Mouse (Mus musculus) kidney, adult 2 months (tissue): Measurements from ENCODE around the gene 1810055G02Rik.

Source experiments
- CTCF ChIP-seq: fragments of 200-500 bp; conservative IDR thresholded peaks from 2 replicates; pipeline ENCODE4 v1.5.1; 2011; ENCODE audit warnings: low read depth, mild to moderate bottlenecking, control low read depth, low read length, moderate library complexity, mixed read lengths; ENCODE audit not compliant: insufficient read depth, insufficient read length
- POLR2A ChIP-seq: fragments of 200-500 bp; IDR thresholded peaks from one replicate; pipeline ENCODE4 v1.6.1; 2011; ENCODE audit warnings: low read depth, low read length, control low read depth

- peak; percentile 65 for TF ChIP-seq CTCF
- no peak for TF ChIP-seq POLR2A
Measured at GRCm38 (mm10) chr19:3724779-3725178, 16.7 kb downstream of the 1810055G02Rik start.
